Mouse (Mus musculus): ENCODE results near the gene Ints11.

- TF ChIP-seq GATA1 (IDR thresholded peaks at IDR 0.05; ENCODE audit: borderline replicate concordance, low read length) (no peak), FLI1 (IDR thresholded peaks at IDR 0.05; ENCODE audit: low read length) (no peak)
Measured at GRCm38 (mm10) chr4:155843231-155843630, 26.1 kb upstream of the Ints11 start.
